Mouse (Mus musculus) lung, postnatal 10 days (tissue): ENCODE measurements at regions not wholly inside any gene's neighbourhood (a gene's known extent, or its start where the extent isn't known, plus 50 kb on each side); places are given as distances from the start of the nearest gene placed in this dataset.

Experiments used
- DNase-seq: peaks from one replicate; pipeline ENCODE4 v3.0.0; 2021

- DNase-seq = no peak
Measured at GRCm38 (mm10) chr11:48098063-48098462, 109.3 kb upstream of the Sgcd start.

GRCm38 (mm10) chr11:48097455-48097854 lies 108.7 kb upstream of the Sgcd start:
- no peak for DNase-seq

DNA sequence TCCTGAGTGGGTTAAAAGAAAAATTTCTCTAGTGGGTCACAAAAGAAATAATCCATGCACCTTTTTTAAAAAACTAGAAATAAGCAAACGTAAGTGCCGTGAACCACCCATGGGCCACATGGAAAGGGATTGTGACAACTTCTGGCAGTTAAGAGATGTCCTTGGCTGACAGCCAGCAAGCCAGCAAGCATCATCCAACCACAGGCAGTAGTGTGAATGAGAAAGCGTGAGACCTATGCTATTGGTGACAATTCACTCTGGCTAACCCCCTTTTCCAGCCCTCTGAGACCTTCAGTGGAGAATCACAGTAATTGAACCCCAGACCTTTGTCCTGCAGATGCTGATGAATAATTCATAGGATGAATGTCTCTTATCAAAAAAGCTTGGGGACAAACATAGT lies 78.3 kb upstream of the Sgcd start:
- peak; percentile 30 for DNase-seq

- no peak for DNase-seq
Measured at GRCm38 (mm10) chr11:48063719-48064118, 75.0 kb upstream of the Sgcd start.

DNA sequence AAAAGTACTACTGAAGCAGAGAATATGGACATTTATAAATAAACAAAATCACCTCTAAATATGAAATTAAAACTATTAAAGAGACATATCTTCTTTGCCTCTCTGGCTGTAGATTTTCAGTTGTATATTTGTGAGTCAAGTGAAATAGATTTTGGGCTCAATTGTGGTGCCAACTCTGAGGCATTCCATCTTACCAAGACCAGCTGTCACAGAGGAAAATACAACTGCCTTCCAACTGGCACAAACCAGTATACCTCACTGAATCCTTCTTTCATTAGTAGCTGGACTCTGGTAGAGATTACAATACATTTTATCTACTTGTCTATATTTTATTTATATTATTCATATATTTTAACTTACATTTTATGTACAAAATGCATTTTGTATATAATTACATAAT lies 72.7 kb upstream of the Sgcd start:
- DNase-seq = no peak

DNA sequence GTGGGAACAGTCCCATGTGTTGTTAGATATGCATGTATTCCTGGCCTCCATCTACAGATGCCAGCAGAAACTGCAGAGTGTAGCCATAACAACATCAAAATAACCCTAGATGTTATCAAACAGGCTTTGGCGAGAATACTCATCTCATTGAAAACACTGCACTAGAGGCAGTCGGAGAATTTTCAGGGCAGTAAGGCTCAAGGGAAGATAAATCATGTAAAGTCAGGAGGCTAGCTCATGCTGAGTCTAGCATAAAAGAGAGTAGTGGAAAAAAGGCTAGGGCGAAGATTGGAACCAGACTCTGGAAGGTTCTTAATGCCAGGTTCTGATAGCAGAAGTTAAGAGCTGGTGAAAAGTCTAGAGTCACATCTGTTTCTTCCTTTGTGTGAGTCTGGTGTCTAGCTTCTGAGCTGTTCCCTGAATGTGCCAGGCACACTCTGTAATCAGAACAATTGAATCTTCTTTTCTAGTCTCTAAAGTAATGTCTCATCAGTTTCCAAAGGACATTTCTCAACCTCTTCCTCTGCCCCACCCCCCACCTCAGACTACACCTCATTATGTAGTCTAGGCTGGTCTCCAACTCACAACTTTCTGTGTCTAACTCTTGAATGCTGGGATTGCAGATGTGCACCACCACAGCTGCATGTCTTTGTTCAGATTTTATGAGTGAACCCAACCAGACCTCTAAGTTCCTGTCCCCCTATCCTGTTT lies 62.5 kb upstream of the Sgcd start:
- DNase-seq = peak; percentile 52

DNA sequence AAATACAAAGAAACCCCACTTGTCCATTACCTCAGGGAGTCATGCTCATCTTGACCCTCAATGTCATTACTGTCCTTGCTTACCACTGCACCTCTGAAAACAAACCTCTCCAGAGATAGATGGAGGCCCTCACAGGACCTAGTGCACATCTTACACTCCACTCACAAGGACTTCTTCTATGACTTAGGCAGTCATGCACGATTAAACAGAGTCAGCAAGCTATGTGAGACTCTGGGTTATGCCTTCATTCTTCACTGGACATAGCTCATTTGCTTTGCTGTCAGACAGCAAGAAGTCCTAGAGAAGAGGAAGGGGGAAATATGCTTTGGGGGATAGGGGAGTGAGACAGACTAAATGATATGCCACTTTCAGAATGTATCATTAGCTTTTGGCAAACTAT lies 59.5 kb upstream of the Sgcd start:
- no peak for DNase-seq
